Mouse (Mus musculus): Measurements from ENCODE around the gene Jpt1.
A peak's percentile ranks its signal among the peaks of the same experiment; 100 is the strongest.
"Not testable (repeated sequence)": the region's sequence is repeated elsewhere in the genome, so short reads cannot be mapped to it uniquely, and the experiment has no call there.

Jpt1 gene

GRCm38 (mm10) chr11:115473626-115474275 lies 40.4 kb downstream of the Jpt1 start:
- peak; percentile 92 to 98 for DNase-seq

- no peak for DNase-seq
Observed at GRCm38 (mm10) chr11:115472183-115472582, 42.0 kb downstream of the Jpt1 start.

- no peak for DNase-seq
Observed at GRCm38 (mm10) chr11:115467217-115467618, 47.0 kb downstream of the Jpt1 start.

- no peak for DNase-seq
Observed at GRCm38 (mm10) chr11:115464851-115465250, 49.3 kb downstream of the Jpt1 start.

- DNase-seq = peak in 1 of 2 experiments; percentile 44
Observed at GRCm38 (mm10) chr11:115463397-115463796, 50.8 kb downstream of the Jpt1 start.

- DNase-seq = peak in 1 of 2 experiments; percentile 41
Observed at GRCm38 (mm10) chr11:115462243-115462891, 51.8 kb downstream of the Jpt1 start, which contains the start of gene Slc16a5. Gene Slc16a5 (plus strand): TSS chr11:115462474.

GRCm38 (mm10) chr11:115461846-115462242 lies 52.3 kb downstream of the Jpt1 start:
- DNase-seq = no peak

- no peak for DNase-seq
Observed at GRCm38 (mm10) chr11:115460976-115461375, 53.2 kb downstream of the Jpt1 start.

- DNase-seq = peak in 1 of 2 experiments; percentile 60
Observed at GRCm38 (mm10) chr11:115457405-115457804, 56.8 kb downstream of the Jpt1 start.

- DNase-seq = no peak
Observed at GRCm38 (mm10) chr11:115456182-115456581, 58.0 kb downstream of the Jpt1 start.

GRCm38 (mm10) chr11:115455619-115456018 lies 58.6 kb downstream of the Jpt1 start:
- DNase-seq = no peak

- DNase-seq = not testable (repeated sequence)
Observed at GRCm38 (mm10) chr11:115454822-115455221, 59.4 kb downstream of the Jpt1 start.

- no peak for DNase-seq
Observed at GRCm38 (mm10) chr11:115453306-115453705, 60.9 kb downstream of the Jpt1 start.

GRCm38 (mm10) chr11:115452281-115452860 lies 61.8 kb downstream of the Jpt1 start:
- DNase-seq = no peak

- no peak for DNase-seq
Observed at GRCm38 (mm10) chr11:115451781-115452241, 62.4 kb downstream of the Jpt1 start.

GRCm38 (mm10) chr11:115450176-115450575 lies 64.0 kb downstream of the Jpt1 start:
- DNase-seq = peak; percentile 60 to 75

GRCm38 (mm10) chr11:115448998-115449397 lies 65.2 kb downstream of the Jpt1 start:
- peak; percentile 84 to 94 for DNase-seq

- peak; percentile 84 to 85 for DNase-seq
Observed at GRCm38 (mm10) chr11:115448075-115448474, 66.1 kb downstream of the Jpt1 start.

Data from kidney, adult 8-10 months (tissue).